Mouse (Mus musculus) heart, postnatal 0 days (tissue): Measurements from ENCODE around the gene Igsf9.

ENCODE experiments used
- CTCF ChIP-seq: IDR thresholded peaks from 2 replicates; pipeline ENCODE4 v1.5.1; 2016; ENCODE audit warnings: antibody characterized with exemption, control low read depth, low read depth
- EP300 ChIP-seq: IDR thresholded peaks from 2 replicates; pipeline ENCODE4 v1.6.1; 2016; ENCODE audit warnings: antibody characterized with exemption, low read depth

DNA sequence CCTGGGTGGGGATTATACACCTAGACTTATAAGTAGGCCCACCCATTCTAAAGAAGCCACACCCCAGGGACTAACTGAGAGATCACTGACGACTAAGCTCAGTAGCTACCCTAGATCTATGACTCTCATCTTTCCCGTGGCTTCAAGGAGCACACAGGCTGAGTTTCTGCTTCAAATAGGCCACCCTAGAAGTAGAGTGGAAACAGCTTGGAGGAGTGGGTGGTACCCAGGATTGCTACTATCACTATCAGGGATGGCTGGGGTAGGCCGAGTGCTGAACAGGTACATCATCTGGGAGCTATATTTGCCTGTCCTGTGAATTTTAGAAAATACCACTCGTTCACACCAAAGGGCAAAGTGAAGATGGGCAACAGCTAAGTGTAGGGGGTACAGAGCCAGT is 6.3 kb downstream of the Igsf9 start:
- TF ChIP-seq CTCF: no peak
- TF ChIP-seq EP300: no peak
